Mouse (Mus musculus): ENCODE measurements around the gene Ism1. TPM values are rescaled to one million over a fixed set of nuclear protein-coding genes. Genes with fewer than 3 reads are reported as not detected.

The Ism1 gene
- 0.71 TPM for polyA plus RNA-seq (2014; fragmentation: Illumina TruSeq; extraction: RNeasy Lipid Tissue Mini Kit (QIAGEN cat#74804); ENCODE audit: low read depth, low replicate concordance)

GRCm38 (mm10) chr2:139677809-139678274, at the start of gene Ism1:
Ism1 (plus strand) TSS chr2:139678178.

Other genes starting within 250 kb of the Ism1 start
- not detected for gene Sptlc3, start 184.3 kb upstream of the Ism1 start, polyA plus RNA-seq (2014; fragmentation: Illumina TruSeq; extraction: RNeasy Lipid Tissue Mini Kit (QIAGEN cat#74804); ENCODE audit: low read depth, low replicate concordance)